Mouse (Mus musculus) hindbrain, embryonic 16.5 days (tissue): ENCODE measurements around the gene Helb. TPM values are rescaled to one million over a fixed set of nuclear protein-coding genes. Genes with fewer than 3 reads are reported as not detected.

Experiments used
- ATAC-seq: fragments of 200-750 bp; cut with Nextera tagmentation; 2 replicates; pipeline ENCODE4 v1.8.0; 2017; ENCODE audit warnings: moderate TSS enrichment, moderate library complexity
- H3K27ac ChIP-seq: fragments of 300-500 bp; sonication (generic); 2 replicates; pipeline ENCODE4 v1.5.1; 2014; ENCODE audit warnings: low read depth, mild to moderate bottlenecking, control low read depth, low read length, moderate library complexity
- H3K27me3 ChIP-seq: fragments of 300-500 bp; sonication (generic); replicated peaks from 2 replicates; pipeline ENCODE4 v1.6.1; 2014; ENCODE audit warnings: low read length; ENCODE audit not compliant: control insufficient read depth, insufficient read depth
- H3K36me3 ChIP-seq: fragments of 300-500 bp; sonication (generic); 2 replicates; pipeline ENCODE4 v1.6.1; 2014; ENCODE audit warnings: mild to moderate bottlenecking, low read length, moderate library complexity, mixed read lengths; ENCODE audit not compliant: control insufficient read depth, insufficient read depth
- H3K4me1 ChIP-seq: fragments of 300-500 bp; sonication (generic); 2 replicates; pipeline ENCODE4 v1.6.1; 2014; ENCODE audit warnings: low read depth, low read length; ENCODE audit not compliant: control insufficient read depth, insufficient read depth
- H3K4me2 ChIP-seq: fragments of 300-500 bp; sonication (generic); 2 replicates; pipeline ENCODE4 v1.6.1; 2014; ENCODE audit warnings: mild to moderate bottlenecking, low read length, control low read depth, moderate library complexity
- H3K4me3 ChIP-seq: fragments of 300-500 bp; sonication (generic); 2 replicates; pipeline ENCODE4 v1.5.1; 2014; ENCODE audit warnings: mild to moderate bottlenecking, low read length, control low read depth, moderate library complexity
- H3K9ac ChIP-seq: fragments of 300-500 bp; sonication (generic); 2 replicates; pipeline ENCODE4 v1.6.1; 2014; ENCODE audit warnings: low read depth, mild to moderate bottlenecking, control low read depth, low read length, moderate library complexity
- H3K9me3 ChIP-seq: fragments of 300-500 bp; sonication (generic); 2 replicates; pipeline ENCODE4 v1.6.1; 2014; ENCODE audit warnings: mild to moderate bottlenecking, low read length, moderate library complexity; ENCODE audit not compliant: control insufficient read depth
- WGBS: fragments of 180-500 bp; shearing (Covaris S2); extraction: QIAGEN DNeasy Blood & Tissue Kit; methylation state at CpG from one replicate; pipeline ENCODE4 v1.1.7; 2014; 5-methylcytosine and 5-hydroxymethylcytosine counted together
- polyA plus RNA-seq: library from polyadenylated mRNA; unstranded; fragments of >200 nt; fragmentation: Nextera tagmentation; extraction: Ambion mirVana; gene quantifications from 2 replicates; pipeline ENCODE4 v1.2.1, GENCODE M21; 2015

The Helb gene
- polyA plus RNA-seq: 1.9 and 2.8 TPM in 2 replicates

GRCm38 (mm10) chr10:120112507-120113396 is at the start of gene Helb:
Gene Helb, minus strand, starts transcription at chr10:120112987.
- ATAC-seq: peak; percentile 100
- Histone ChIP-seq H3K27me3 (no peaks in the 10 kb centered on the region), H3K9ac (peak within 1 kb of the TSS; percentile 54), H3K4me1 (peaks cover 2% of the 10 kb centered on the region; the same call in 1 of the 2 replicates), H3K9me3 (no peaks in the 10 kb centered on the region), H3K27ac (no peak within 1 kb of the TSS), H3K4me3 (peak within 1 kb of the TSS; percentile 70), H3K36me3 (no peaks in the 10 kb centered on the region), H3K4me2 (peak within 1 kb of the TSS; percentile 91)
- under 1% methylated on average over 54 of the region's 55 CpGs for WGBS

GRCm38 (mm10) chr10:120160533-120160932 is 47.7 kb upstream of the Helb start:
- Histone ChIP-seq H3K27me3 (no peaks in the 10 kb centered on the region), H3K27ac (no peak overlapping the region), H3K4me3 (no peak overlapping the region), H3K9ac (no peak overlapping the region), H3K36me3 (no peaks in the 10 kb centered on the region), H3K4me2 (no peak overlapping the region), H3K4me1 (no peaks in the 10 kb centered on the region), H3K9me3 (no peaks in the 10 kb centered on the region)
- 82% methylated on average over 9 of the region's 9 CpGs for WGBS
- no peak for ATAC-seq

- H3K9me3 ChIP-seq: peaks cover 6% of the 10 kb centered on the region
- no peak overlapping the region for H3K9ac ChIP-seq
- H3K4me1 ChIP-seq: no peaks in the 10 kb centered on the region
- WGBS: 91% methylated on average over 2 of the region's 2 CpGs
- H3K36me3 ChIP-seq: no peaks in the 10 kb centered on the region
- no peak for ATAC-seq
- no peak overlapping the region for H3K27ac ChIP-seq
- H3K27me3 ChIP-seq: no peaks in the 10 kb centered on the region
- H3K4me3 ChIP-seq: no peak overlapping the region
- H3K4me2 ChIP-seq: no peak overlapping the region
These were observed 41.1 kb upstream of the Helb start for GRCm38 (mm10) chr10:120153911-120154310.

- Histone ChIP-seq H3K4me1 (no peaks in the 10 kb centered on the region), H3K4me3 (no peak overlapping the region), H3K27me3 (no peaks in the 10 kb centered on the region), H3K9ac (no peak overlapping the region), H3K9me3 (peaks cover 6% of the 10 kb centered on the region), H3K27ac (no peak overlapping the region), H3K36me3 (no peaks in the 10 kb centered on the region), H3K4me2 (no peak overlapping the region)
- 97% methylated on average over 7 of the region's 7 CpGs for WGBS
- ATAC-seq: no peak
These were observed 38.9 kb upstream of the Helb start for GRCm38 (mm10) chr10:120151672-120152071.

- H3K36me3 ChIP-seq: no peaks in the 10 kb centered on the region
- H3K27me3 ChIP-seq: no peaks in the 10 kb centered on the region
- ATAC-seq: no peak
- H3K4me3 ChIP-seq: no peak overlapping the region
- peaks cover 7% of the 10 kb centered on the region for H3K9me3 ChIP-seq
- H3K9ac ChIP-seq: no peak overlapping the region
- H3K4me1 ChIP-seq: no peaks in the 10 kb centered on the region
- H3K27ac ChIP-seq: no peak overlapping the region
- 63% methylated on average over 10 of the region's 10 CpGs for WGBS
- no peak overlapping the region for H3K4me2 ChIP-seq
These were observed 28.2 kb upstream of the Helb start for GRCm38 (mm10) chr10:120140916-120141516.

GRCm38 (mm10) chr10:120140193-120140592 is 27.4 kb upstream of the Helb start:
- no peaks in the 10 kb centered on the region for H3K4me1 ChIP-seq
- H3K9ac ChIP-seq: no peak overlapping the region
- H3K27ac ChIP-seq: no peak overlapping the region
- 68% methylated on average over 4 of the region's 4 CpGs for WGBS
- H3K4me2 ChIP-seq: no peak overlapping the region
- peaks cover 7% of the 10 kb centered on the region for H3K9me3 ChIP-seq
- no peak for ATAC-seq
- H3K36me3 ChIP-seq: no peaks in the 10 kb centered on the region
- no peaks in the 10 kb centered on the region for H3K27me3 ChIP-seq
- H3K4me3 ChIP-seq: no peak overlapping the region

GRCm38 (mm10) chr10:120136020-120136562 is 23.3 kb upstream of the Helb start:
- ATAC-seq: no peak
- H3K27ac ChIP-seq: no peak overlapping the region
- no peaks in the 10 kb centered on the region for H3K27me3 ChIP-seq
- 84% methylated on average over 12 of the region's 12 CpGs for WGBS
- H3K9me3 ChIP-seq: no peaks in the 10 kb centered on the region
- H3K36me3 ChIP-seq: no peaks in the 10 kb centered on the region
- no peak overlapping the region for H3K9ac ChIP-seq
- H3K4me1 ChIP-seq: no peaks in the 10 kb centered on the region
- no peak overlapping the region for H3K4me3 ChIP-seq
- no peak overlapping the region for H3K4me2 ChIP-seq

GRCm38 (mm10) chr10:120133697-120134096 is 20.9 kb upstream of the Helb start:
- H3K27me3 ChIP-seq: no peaks in the 10 kb centered on the region
- no peak overlapping the region for H3K4me3 ChIP-seq
- no peak for ATAC-seq
- WGBS: 40% methylated on average over 11 of the region's 11 CpGs
- no peaks in the 10 kb centered on the region for H3K36me3 ChIP-seq
- H3K4me1 ChIP-seq: no peaks in the 10 kb centered on the region
- no peaks in the 10 kb centered on the region for H3K9me3 ChIP-seq
- H3K27ac ChIP-seq: no peak overlapping the region
- no peak overlapping the region for H3K4me2 ChIP-seq
- H3K9ac ChIP-seq: no peak overlapping the region

GRCm38 (mm10) chr10:120130621-120131020 is 17.8 kb upstream of the Helb start:
- ATAC-seq: 0 out of 2 replicates have a peak, but pooled peaks have one; percentile 58
- Histone ChIP-seq H3K4me3 (no peak overlapping the region), H3K9me3 (no peaks in the 10 kb centered on the region), H3K27me3 (no peaks in the 10 kb centered on the region), H3K36me3 (no peaks in the 10 kb centered on the region), H3K27ac (no peak overlapping the region), H3K4me1 (no peaks in the 10 kb centered on the region), H3K9ac (no peak overlapping the region), H3K4me2 (no peak overlapping the region)
- 64% methylated on average over 16 of the region's 16 CpGs for WGBS
